Mouse (Mus musculus) common myeloid progenitor, adult 5-6 weeks (primary cell): Measurements from ENCODE around the gene Oas1g. TPM values are rescaled to one million over a fixed set of nuclear protein-coding genes. Genes with fewer than 3 reads are reported as not detected.
"Not testable (repeated sequence)": the region's sequence is repeated elsewhere in the genome, so short reads cannot be mapped to it uniquely, and the experiment has no call there.

Source experiments
- ATAC-seq: replicated peaks from 2 replicates; pipeline ENCODE4 v1.8.0; 2016; ENCODE audit warnings: low read depth, mild to moderate bottlenecking, moderate TSS enrichment, inconsistent platforms; ENCODE audit not compliant: poor library complexity, severe bottlenecking
- total RNA-seq: library from RNA; stranded (forward); fragments of 200-1000, 187-1606 nt; gene quantifications from 2 replicates; pipeline ENCODE4 v1.2.3, GENCODE M21; 2017

Gene Oas1g
- total RNA-seq, 1 experiment from 2014 or later: 3.4 TPM

GRCm38 (mm10) chr5:120891566-120892242 is 4.3 kb upstream of the Oas1g start:
- not testable (repeated sequence) for ATAC-seq

- ATAC-seq: no peak
These were observed 3.6 kb upstream of the Oas1g start for GRCm38 (mm10) chr5:120890991-120891390.

GRCm38 (mm10) chr5:120890026-120890425 is 2.6 kb upstream of the Oas1g start:
- no peak for ATAC-seq

GRCm38 (mm10) chr5:120888294-120888815 is 942 bp upstream of the Oas1g start:
- ATAC-seq: not testable (repeated sequence)

GRCm38 (mm10) chr5:120887831-120888230 is 418 bp upstream of the Oas1g start:
- no peak for ATAC-seq

GRCm38 (mm10) chr5:120881681-120882080 is 5.7 kb downstream of the Oas1g start:
- not testable (repeated sequence) for ATAC-seq

- ATAC-seq: not testable (repeated sequence)
These were observed 8.6 kb downstream of the Oas1g start for GRCm38 (mm10) chr5:120878803-120879202.

GRCm38 (mm10) chr5:120877407-120877806 is 10.0 kb downstream of the Oas1g start:
- not testable (repeated sequence) for ATAC-seq

- ATAC-seq: not testable (repeated sequence)
These were observed 10.6 kb downstream of the Oas1g start for GRCm38 (mm10) chr5:120876839-120877238.

GRCm38 (mm10) chr5:120871469-120871868 is 15.9 kb downstream of the Oas1g start:
- ATAC-seq: no peak

- no peak for ATAC-seq
These were observed 16.6 kb downstream of the Oas1g start for GRCm38 (mm10) chr5:120870782-120871181.

- ATAC-seq: no peak
These were observed 17.3 kb downstream of the Oas1g start for GRCm38 (mm10) chr5:120870081-120870480.

GRCm38 (mm10) chr5:120869436-120870015 is 17.9 kb downstream of the Oas1g start:
- ATAC-seq: no peak

GRCm38 (mm10) chr5:120865336-120865860 is 22.0 kb downstream of the Oas1g start:
- ATAC-seq: peak; percentile 66; the same call in 1 of the 2 replicates

- no peak for ATAC-seq
These were observed 26.3 kb downstream of the Oas1g start, which contains the start of gene Oas1h for GRCm38 (mm10) chr5:120861121-120861520. Gene Oas1h (plus strand): TSS chr5:120861421.

- no peak for ATAC-seq
These were observed 28.2 kb downstream of the Oas1g start for GRCm38 (mm10) chr5:120859241-120859640.

- ATAC-seq: peak; percentile 79
These were observed 37.7 kb downstream of the Oas1g start for GRCm38 (mm10) chr5:120849601-120850136.

GRCm38 (mm10) chr5:120847067-120847466 is 40.3 kb downstream of the Oas1g start, which contains the start of gene Oas1f:
Gene Oas1f (plus strand): TSS chr5:120847367.
- no peak for ATAC-seq

- ATAC-seq: no peak
These were observed 42.7 kb downstream of the Oas1g start for GRCm38 (mm10) chr5:120844713-120845112.

- peak; percentile 77; the same call in 1 of the 2 replicates for ATAC-seq
These were observed 50.5 kb downstream of the Oas1g start for GRCm38 (mm10) chr5:120836731-120837585.
